Mouse (Mus musculus): Measurements from ENCODE around the gene Rbm10.

- TF ChIP-seq CTCF (IDR thresholded peaks at IDR 0.05; ENCODE audit: borderline replicate concordance, extremely low read depth, insufficient read depth, insufficient read length) = no peak
- no peak for TF ChIP-seq POLR2A (IDR thresholded peaks at IDR 0.05; ENCODE audit: borderline replicate concordance, extremely low read depth, insufficient read depth, insufficient read length, poor library complexity, severe bottlenecking)
Observed at GRCm38 (mm10) chrX:20644780-20645179, 27.5 kb downstream of the Rbm10 start.
